Mouse (Mus musculus) liver (tissue): ENCODE measurements around the gene Pnpla2.

Experiments
- DNase-seq: peaks from one replicate; pipeline ENCODE4 v3.0.0-alpha.2; 2020; ENCODE audit warnings: mixed read lengths

The Pnpla2 gene

DNA sequence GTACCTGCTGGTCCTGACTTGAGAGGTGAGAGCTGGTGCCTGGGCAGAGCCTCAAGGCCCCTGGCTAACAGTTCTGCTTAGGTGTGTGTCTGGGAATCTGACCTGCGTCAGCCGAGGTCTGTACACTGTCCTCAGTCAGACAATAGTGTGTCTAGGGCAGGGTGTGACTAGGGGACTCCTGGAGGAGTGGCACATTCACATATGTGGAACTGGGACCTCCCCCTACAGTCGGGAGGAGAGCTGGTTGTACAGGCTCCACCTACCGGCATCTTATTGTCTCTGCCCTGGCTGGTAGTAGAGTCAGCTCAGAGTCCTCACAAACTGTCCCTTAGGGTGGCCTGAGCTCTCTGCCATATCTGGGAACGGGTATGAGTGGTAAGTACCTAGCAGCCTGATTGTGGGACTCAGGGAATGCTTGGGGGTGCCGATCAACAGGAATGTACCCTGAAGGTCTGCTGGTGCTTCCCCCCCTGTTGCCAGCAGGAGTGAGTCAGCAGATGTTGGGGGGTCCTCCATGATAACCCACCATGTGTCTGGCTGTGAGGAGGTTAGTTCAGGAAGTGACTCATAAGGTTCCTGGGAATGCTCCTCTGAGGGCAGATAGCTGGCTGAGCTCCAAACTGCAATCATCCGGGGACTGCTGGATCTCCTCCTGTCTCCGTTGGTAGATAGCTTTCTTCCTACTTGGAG is 13.7 kb downstream of the Pnpla2 start:
- DNase-seq = peak; percentile 76

DNA sequence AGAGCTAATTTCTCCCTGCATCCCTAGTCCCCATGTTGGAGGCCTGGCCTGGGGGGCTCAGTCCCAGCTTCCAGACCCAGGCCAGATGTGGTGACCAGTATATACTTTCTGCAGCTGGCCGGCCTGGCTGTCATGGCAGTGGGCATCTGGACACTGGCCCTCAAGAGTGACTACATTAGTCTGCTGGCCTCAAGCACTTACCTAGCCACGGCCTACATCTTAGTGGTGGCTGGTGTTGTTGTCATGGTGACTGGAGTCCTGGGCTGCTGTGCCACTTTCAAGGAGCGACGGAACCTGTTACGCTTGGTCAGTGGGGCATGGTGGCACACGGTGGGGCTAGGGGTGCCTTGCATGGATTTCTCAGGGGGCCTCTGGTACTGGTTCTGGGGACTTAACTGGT is 14.4 kb downstream of the Pnpla2 start:
- no peak for DNase-seq

DNA sequence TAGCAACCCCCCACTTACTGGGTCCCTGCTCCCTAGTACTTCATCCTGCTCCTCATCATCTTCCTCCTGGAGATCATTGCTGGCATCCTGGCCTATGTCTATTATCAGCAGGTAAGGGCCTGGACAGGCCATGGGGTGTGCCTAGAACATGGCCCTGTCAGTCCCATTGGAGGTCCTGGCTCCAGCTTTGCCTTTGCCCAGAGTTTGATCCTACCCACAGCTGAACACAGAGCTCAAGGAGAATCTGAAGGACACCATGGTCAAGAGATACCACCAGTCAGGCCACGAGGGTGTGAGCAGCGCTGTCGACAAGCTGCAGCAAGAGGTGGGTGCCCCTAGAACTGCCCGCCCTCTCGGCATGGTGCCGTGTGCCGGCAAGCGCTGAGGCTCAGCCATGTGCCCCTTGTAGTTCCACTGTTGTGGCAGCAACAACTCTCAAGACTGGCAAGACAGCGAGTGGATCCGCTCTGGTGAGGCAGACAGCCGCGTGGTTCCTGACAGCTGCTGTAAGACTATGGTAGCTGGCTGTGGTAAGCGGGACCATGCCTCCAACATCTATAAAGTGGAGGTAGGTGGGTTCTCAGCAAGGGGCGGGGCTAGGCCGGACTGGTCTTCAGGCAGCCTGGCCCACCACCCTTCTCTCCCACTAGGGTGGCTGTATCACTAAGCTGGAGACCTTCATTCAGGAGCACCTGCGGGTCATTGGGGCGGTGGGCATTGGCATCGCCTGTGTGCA is 15.1 kb downstream of the Pnpla2 start:
- DNase-seq = no peak

- no peak for DNase-seq
These were observed 15.6 kb downstream of the Pnpla2 start for GRCm38 (mm10) chr7:141470637-141470944.

- DNase-seq = no peak
These were observed 16.2 kb downstream of the Pnpla2 start for GRCm38 (mm10) chr7:141471236-141471635.

DNA sequence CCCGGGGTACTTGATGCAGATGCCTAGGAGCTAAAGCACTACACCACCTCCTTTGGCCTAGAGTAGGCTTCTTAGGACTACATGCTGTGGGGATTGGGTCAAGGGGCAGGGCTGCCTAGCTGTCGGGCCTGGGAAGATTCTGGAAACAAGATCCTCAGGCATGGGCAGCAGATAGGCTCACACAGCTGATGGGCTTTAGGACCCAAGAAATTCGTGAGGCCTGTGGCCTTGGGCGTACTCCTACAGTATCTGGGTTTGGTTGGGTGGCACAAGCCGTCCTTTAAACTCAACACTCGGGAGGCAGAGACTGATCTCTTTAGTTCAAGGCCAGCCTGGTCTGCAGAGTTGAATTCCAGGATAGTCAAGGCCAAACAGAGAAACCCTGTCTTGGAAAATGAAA is 17.2 kb downstream of the Pnpla2 start:
- no peak for DNase-seq

DNA sequence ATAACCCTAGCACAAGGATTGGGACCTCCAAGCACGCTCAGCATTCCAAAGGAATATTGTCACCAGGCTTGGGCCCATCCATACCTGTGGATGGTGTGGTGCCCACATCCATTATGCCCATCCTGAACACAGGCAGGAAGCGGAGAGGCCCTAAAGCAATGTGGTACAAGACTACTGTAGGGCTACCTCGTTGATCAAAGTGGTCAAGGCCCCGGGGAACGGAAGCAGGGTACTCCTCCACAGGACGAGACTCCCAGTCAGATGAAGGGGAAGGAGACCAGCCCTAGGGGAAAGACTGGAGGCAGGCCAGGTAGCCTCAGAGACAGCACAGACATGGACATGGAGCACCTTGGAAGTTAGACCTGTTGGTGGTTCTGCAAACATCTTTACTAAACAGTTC is 17.8 kb downstream of the Pnpla2 start:
- no peak for DNase-seq

DNA sequence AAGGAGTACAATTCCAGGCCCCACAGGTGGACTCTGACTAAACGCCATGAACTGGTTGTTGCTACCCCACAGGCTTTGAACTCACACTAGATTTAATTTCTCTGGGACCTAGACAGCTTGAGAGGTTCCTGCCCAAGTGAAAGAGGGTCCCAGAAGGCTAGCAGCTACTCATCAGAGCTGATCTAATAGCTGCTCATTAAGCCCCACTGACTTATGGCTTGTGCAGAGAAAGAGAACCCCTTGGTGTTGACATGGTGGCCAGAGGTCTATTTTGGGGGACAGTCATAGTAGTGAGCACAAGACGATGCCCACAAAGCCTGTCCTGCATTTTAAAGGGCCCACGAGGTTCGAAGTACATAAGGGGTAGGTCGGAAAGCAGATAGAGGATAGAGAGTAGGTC is 19.2 kb downstream of the Pnpla2 start:
- DNase-seq = no peak

DNA sequence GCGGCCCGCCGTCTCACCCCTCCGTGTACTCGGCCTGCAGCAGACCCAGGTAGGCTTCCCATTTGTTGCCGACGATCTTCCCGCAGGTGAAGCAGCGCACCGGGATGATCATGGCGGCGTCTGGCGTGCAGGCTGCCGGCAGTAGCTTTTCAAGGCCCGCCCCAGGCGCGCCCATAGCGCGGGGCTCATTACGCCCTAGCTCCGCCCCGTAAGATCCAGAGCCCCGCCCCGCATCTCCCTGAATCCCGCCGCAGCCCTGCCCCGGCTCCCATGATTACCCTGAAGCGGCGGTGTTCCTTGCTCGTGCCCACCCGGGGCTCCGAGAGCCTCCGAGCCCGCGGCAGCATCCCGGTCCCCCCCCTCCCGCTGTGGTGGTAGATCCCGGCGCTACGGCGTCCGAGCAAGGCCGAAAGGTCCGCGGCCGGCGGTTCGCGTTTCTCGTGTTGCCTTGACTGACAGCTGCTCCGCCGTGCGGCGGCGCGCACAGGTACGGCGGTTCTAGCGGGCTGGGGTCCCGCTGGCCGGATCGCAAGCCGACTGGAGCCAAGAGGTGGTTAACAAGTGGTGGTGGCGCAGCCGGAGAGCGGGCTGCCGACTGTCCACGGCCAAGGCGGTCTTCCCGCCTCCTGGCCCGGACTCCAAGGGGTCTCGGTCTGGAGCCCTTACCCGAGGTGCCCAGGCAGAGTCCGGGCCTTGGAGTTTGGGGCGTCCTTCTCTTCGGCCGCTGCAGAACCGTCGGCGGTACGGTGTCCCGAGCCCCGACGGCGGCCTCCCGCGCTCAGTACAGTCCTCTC is 20.2 kb downstream of the Pnpla2 start, which contains the start of the genes Polr2l and Tspan4:
Gene Polr2l (minus strand): TSS at position 122 of the 794 bp plus-strand sequence.
Gene Tspan4 (plus strand): TSS at position 230 of the 794 bp plus-strand sequence.
- DNase-seq = peak; percentile 89

DNA sequence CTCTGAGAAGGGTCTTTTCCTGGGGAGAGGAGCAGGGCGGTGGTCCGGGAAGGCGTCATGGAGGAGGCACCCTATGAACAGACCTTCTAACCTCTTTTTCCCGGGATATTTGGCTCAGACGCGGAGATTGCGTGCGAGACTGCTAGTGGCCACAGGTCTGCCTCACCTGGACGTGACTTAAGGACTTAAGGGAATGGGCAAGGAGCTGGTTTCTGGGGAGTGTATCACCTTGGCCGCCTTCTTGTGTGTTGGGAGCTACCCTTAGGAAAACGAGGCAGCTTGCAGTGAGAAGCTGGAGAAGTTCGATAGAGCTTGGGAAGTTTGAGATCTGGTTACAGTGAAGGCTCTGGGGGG is 20.8 kb downstream of the Pnpla2 start:
- DNase-seq = no peak

GRCm38 (mm10) chr7:141476226-141476980 is 21.4 kb downstream of the Pnpla2 start:
- peak; percentile 70 for DNase-seq

DNA sequence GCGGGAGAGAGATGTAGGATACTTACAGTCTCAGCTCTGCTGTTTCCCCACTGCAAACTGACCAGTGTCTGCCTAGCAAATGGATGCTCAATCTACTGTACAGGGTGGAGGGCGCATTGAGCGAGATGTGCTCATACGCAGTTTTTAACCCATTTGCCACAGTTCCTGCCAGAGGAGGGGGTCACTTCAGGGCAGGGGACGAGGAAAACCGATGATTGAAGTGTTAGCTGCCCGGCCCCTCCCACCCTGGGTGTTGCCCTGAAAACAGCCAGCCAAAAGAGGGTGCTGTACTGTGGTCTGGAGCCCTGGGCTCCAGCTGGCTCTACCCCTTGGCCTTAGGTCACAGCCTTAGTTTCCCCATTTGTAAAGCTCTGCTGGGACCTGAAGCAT is 22.0 kb downstream of the Pnpla2 start:
- DNase-seq = peak; percentile 58

DNA sequence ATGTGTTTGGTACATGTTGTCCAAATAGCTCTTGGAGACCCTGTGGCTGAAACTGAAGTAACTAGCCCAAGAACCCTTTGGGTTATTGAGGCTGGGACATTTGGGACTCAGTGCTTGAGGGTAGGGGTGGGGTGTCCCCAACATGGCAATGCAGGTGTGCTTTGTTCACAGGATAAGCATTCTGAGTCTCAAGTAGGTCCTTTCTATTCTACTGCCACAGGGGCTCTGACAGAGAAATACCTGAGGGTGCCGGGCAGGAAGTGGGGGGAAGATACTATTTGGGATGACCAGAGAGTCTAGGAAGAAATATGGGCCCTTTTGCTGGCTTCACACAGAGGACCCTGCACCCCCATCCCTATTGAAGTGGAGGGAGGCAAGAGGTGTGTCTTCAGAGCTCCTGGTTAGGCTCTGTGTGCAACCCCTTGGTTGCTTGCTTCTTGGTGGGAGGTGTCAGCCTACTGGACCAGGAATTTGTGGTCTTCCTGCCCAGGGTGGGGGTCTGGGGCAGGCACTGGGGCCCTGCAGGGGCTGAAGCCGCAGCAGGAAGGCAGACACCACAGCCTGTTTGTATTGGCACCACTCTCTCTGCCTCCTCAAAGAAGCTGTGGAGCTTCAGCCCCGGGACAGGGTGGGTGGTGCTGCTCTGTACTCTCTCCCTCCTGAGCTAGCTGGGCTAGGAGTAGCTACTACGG is 22.7 kb downstream of the Pnpla2 start:
- DNase-seq = peak; percentile 41

- no peak for DNase-seq
These were observed 23.3 kb downstream of the Pnpla2 start for GRCm38 (mm10) chr7:141478270-141478748.

DNA sequence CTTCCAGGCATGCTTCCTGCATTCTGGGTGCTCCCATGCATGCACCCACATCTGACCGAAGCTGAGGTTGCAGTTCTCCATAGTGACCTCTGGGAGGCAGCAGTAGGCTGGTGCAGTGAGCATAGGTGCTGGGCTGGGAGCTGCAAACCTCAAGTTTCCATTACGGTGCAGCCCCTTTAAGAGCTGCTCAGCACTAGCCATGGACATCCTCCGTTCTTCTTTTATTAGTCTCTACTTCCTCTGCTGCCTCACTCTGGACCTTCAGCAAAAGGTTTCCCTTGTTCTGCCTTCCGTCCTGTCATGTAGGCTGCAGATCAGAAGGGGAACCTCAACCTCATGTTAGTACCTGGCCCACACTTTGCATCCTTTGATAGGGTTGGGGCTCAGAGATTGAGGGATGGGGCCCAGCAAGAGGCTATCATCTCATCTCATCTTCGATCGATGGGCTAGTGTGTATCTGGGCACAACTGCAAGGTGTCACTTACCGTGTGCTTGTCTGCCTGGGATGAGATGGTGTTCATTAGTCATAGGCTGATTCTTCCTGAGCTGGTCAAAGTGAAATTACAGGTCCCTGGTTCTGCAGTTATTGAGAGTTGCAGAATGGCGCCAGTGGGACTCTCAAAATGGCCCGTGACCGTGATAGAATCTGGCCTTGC is 26.0 kb downstream of the Pnpla2 start:
- DNase-seq = peak; percentile 71

DNA sequence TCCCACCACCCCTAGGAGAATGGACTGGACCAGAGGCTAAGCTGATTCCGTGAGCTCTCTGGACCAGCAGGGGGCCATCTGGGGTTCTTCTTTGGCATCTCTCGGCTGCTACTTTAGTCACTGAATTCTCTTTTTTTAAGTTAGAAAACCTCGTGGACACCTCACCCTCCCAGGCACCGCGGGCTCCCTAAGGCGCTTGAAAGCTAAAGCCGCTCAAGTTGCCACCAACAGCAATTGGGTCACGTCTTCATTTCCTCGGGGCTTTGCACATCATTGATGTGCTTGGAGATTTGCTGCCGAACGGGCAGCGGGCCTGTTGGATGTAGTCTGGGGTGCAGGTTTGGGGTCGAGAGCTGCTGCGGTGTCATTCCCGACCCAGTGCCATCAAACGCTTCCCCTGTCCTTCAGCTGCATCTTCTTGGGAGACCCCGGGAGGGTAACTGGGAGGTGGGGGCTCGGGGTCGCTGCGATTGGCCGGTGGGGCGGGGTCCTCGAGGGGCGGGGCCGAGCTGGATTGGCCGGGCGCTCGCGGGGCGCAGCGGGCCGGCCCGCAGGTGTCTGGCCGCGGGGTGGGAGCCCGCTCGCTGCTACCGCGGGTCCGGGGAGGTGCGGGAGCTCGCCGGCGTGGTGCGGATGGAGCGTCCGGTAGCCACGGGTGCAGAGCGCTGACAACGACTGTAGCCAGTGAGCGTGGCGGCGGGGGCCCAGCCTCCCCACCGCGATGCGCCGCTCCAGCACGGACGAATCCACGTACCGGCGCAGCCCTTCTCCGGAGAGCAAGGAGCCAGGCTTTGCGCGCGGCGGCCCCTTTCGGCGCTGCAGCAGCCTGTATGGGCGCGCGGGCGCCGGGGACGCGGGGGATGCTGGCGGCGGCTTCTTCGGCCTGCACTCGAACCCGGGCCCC is 26.8 kb downstream of the Pnpla2 start:
- peak; percentile 48 for DNase-seq

- DNase-seq = no peak
These were observed 27.6 kb downstream of the Pnpla2 start for GRCm38 (mm10) chr7:141482531-141483024.

- no peak for DNase-seq
These were observed 28.2 kb downstream of the Pnpla2 start for GRCm38 (mm10) chr7:141483114-141483653.

- no peak for DNase-seq
These were observed 29.5 kb downstream of the Pnpla2 start for GRCm38 (mm10) chr7:141484186-141485120.
